Mouse (Mus musculus) colon, adult 2 months (tissue): ENCODE data around the gene Myo9b. TPM values are rescaled to one million over a fixed set of nuclear protein-coding genes. Genes with fewer than 3 reads are reported as not detected.

Source experiments
- polyA plus RNA-seq: library from polyadenylated mRNA; depleted of rRNA; stranded (reverse); fragments of >200 nt; gene quantifications from 2 replicates; pipeline ENCODE4 v1.2.3, GENCODE M21; 2012; rRNA removed

Gene Myo9b
- 22.6 and 30.1 TPM in 2 replicates for polyA plus RNA-seq

GRCm38 (mm10) chr8:71272286-71273150 lies at the start of gene Myo9b, which contains the start of gene Haus8:
Gene Myo9b (plus strand): TSS chr8:71272714.
Gene Haus8 (minus strand): TSS chr8:71272934.

GRCm38 (mm10) chr8:71366771-71367528 lies 94.4 kb downstream of the Myo9b start, which contains the start of gene Use1:
Gene Use1 (plus strand): TSS chr8:71366848.

GRCm38 (mm10) chr8:71371236-71371848 lies 98.8 kb downstream of the Myo9b start, which contains the start of gene Ocel1:
Gene Ocel1 (plus strand): TSS chr8:71371298.

GRCm38 (mm10) chr8:71381421-71381970 lies 109.0 kb downstream of the Myo9b start, which contains the start of gene Nr2f6:
Gene Nr2f6 (minus strand): TSS chr8:71381960.

GRCm38 (mm10) chr8:71395629-71396028 lies 123.1 kb downstream of the Myo9b start, which contains the start of gene Ushbp1:
Gene Ushbp1 (minus strand): TSS chr8:71395802.

GRCm38 (mm10) chr8:71396639-71397305 lies 124.3 kb downstream of the Myo9b start, which contains the start of gene Babam1:
Gene Babam1 (plus strand): TSS chr8:71396861.

GRCm38 (mm10) chr8:71405401-71406098 lies 133.0 kb downstream of the Myo9b start, which contains the start of gene Ankle1:
Gene Ankle1 (plus strand): TSS chr8:71406010.

Other genes starting within 250 kb of the Myo9b start
- gene Haus8, start 220 bp downstream of the Myo9b start, polyA plus RNA-seq = 8.7 and 9.1 TPM in 2 replicates
- gene Use1, start 94.1 kb downstream of the Myo9b start, polyA plus RNA-seq = 119 and 126 TPM in 2 replicates
- gene Ocel1, start 98.6 kb downstream of the Myo9b start, polyA plus RNA-seq = 27.3 and 51.2 TPM in 2 replicates
- 411 and 497 TPM in 2 replicates for gene Nr2f6, start 109.2 kb downstream of the Myo9b start, polyA plus RNA-seq
- gene Ushbp1, start 123.1 kb downstream of the Myo9b start, polyA plus RNA-seq = 9.9 and 11.4 TPM in 2 replicates
- gene Babam1, start 124.1 kb downstream of the Myo9b start, polyA plus RNA-seq = 137 and 140 TPM in 2 replicates
- 20.1 and 26.5 TPM in 2 replicates for gene Ankle1, start 133.3 kb downstream of the Myo9b start, polyA plus RNA-seq
- gene Abhd8, start 190.9 kb downstream of the Myo9b start, polyA plus RNA-seq = 48.1 and 60.2 TPM in 2 replicates
- gene Mrpl34, start 192.2 kb downstream of the Myo9b start, polyA plus RNA-seq = 177 and 193 TPM in 2 replicates
- 91.4 and 116 TPM in 2 replicates for gene Dda1, start 196.5 kb downstream of the Myo9b start, polyA plus RNA-seq
- 26.9 and 33.6 TPM in 2 replicates for gene Ano8, start 213.2 kb downstream of the Myo9b start, polyA plus RNA-seq
- 41.9 and 45.0 TPM in 2 replicates for gene Gtpbp3, start 215.4 kb downstream of the Myo9b start, polyA plus RNA-seq
- gene Plvap, start 239.0 kb downstream of the Myo9b start, polyA plus RNA-seq = 241 and 256 TPM in 2 replicates